Mouse (Mus musculus): ENCODE data around the gene Lrr1.

- TF ChIP-seq CTCF (IDR thresholded peaks at IDR 0.05; ENCODE audit: low read depth) (no peak), EP300 (IDR thresholded peaks at IDR 0.05; ENCODE audit: low read depth) (no peak)
Observed at GRCm38 (mm10) chr12:69190074-69190473, 21.5 kb downstream of the Lrr1 start.

Data from liver, postnatal 0 days (tissue).